Mouse (Mus musculus) ES-Bruce4 (cell line): Measurements from ENCODE around the gene Clec16a. TPM values are rescaled to one million over a fixed set of nuclear protein-coding genes. Genes with fewer than 3 reads are reported as not detected.

Experiments
- H3K27ac ChIP-seq: 2 replicates; pipeline ENCODE4 v1.5.1; 2012; ENCODE audit warnings: low read length, inconsistent platforms; ENCODE audit not compliant: insufficient read depth
- H3K27me3 ChIP-seq: 2 replicates; pipeline ENCODE4 v1.6.1; 2012; ENCODE audit warnings: mild to moderate bottlenecking, low read length, inconsistent platforms; ENCODE audit not compliant: control insufficient read depth, poor library complexity, insufficient read depth, severe bottlenecking
- H3K36me3 ChIP-seq: 2 replicates; pipeline ENCODE4 v1.6.1; 2012; ENCODE audit warnings: inconsistent platforms, mild to moderate bottlenecking, low read length, moderate library complexity; ENCODE audit not compliant: control insufficient read depth, poor library complexity, insufficient read depth, severe bottlenecking
- H3K4me1 ChIP-seq: one replicate; pipeline ENCODE4 v1.8.1; 2011; ENCODE audit warnings: low read length; ENCODE audit not compliant: control insufficient read depth, insufficient read depth
- H3K4me3 ChIP-seq: 2 replicates; pipeline ENCODE4 v1.5.1; 2011; ENCODE audit warnings: low read depth, mild to moderate bottlenecking, low read length
- H3K9ac ChIP-seq: 2 replicates; pipeline ENCODE4 v1.6.1; 2012; ENCODE audit warnings: low read depth, mild to moderate bottlenecking, inconsistent platforms; ENCODE audit not compliant: poor library complexity, severe bottlenecking
- H3K9me3 ChIP-seq: replicated peaks from 2 replicates; pipeline ENCODE4 v1.6.1; 2012; ENCODE audit warnings: mild to moderate bottlenecking, low read length, inconsistent platforms; ENCODE audit not compliant: control insufficient read depth, poor library complexity, insufficient read depth, severe bottlenecking
- CTCF ChIP-seq: IDR thresholded peaks from one replicate; pipeline ENCODE4 v1.8.1; 2011; ENCODE audit warnings: low read depth, low read length
- EP300 ChIP-seq: IDR thresholded peaks from 2 replicates; pipeline ENCODE4 v1.6.1; 2011; ENCODE audit warnings: low read depth, low read length; ENCODE audit not compliant: insufficient read depth
- POLR2A ChIP-seq: IDR thresholded peaks from one replicate; pipeline ENCODE4 v1.8.1; 2011; ENCODE audit warnings: low read length; ENCODE audit not compliant: insufficient read depth
- polyA plus RNA-seq: library from polyadenylated mRNA; stranded (reverse); fragments of >200 nt; gene quantifications from 2 replicates; pipeline ENCODE4 v1.2.4, GENCODE M21; 2011; ENCODE audit warnings: low read depth; ENCODE audit not compliant: missing spikeins, insufficient read depth, insufficient read length

Clec16a gene
- polyA plus RNA-seq, 1 experiment, result 9.5 TPM

DNA sequence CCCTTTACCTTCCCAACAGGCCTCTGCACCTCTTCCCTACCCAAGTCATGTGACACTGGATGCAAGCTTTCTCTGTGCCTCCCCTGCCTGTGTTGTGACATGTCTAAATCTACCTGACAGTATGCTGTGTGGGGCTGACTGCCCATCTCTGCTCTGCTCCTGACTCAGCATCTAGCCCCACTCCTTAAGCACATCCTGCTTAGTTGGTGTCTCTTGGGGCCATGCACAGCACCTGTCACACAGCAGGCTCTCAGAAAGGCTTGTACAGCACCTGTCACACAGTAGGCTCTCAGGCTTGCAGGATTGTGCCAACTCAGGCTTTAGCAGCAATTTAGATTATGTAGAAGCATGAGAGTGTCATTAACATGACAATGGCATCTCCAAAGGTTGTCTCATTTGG is 106.7 kb downstream of the Clec16a start:
- H3K27me3 ChIP-seq, result no peaks in the 10 kb centered on the region
- TF ChIP-seq CTCF (no peak), EP300 (no peak), POLR2A (no peak)
- H3K27ac ChIP-seq, result no peak overlapping the region
- H3K4me3 ChIP-seq, result no peak overlapping the region
- no peaks in the 10 kb centered on the region for H3K9me3 ChIP-seq
- no peaks in the 10 kb centered on the region for H3K36me3 ChIP-seq
- H3K9ac ChIP-seq, result no peak overlapping the region
- no peaks in the 10 kb centered on the region for H3K4me1 ChIP-seq

DNA sequence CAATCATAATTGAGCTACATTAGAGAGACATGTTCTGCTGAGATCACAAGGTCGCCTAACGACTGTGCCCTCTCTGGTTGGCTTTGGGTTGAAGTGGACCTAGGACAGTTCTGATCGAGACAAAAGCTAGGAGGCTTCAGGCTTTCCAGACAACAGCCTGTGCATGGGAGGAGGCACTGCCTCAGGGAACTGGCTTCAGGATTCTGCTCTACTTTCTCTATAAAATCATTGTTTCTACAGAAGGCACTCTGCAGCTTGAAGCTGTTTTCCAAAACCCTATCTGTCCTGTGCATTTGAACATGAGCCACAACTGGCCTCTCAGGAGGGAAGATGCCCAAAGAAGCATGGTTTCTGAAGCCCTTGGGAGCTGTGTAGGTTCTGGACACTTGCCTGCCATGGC is 107.8 kb downstream of the Clec16a start:
- Histone ChIP-seq H3K27ac (no peak overlapping the region), H3K27me3 (no peaks in the 10 kb centered on the region), H3K9ac (no peak overlapping the region), H3K4me3 (no peak overlapping the region), H3K9me3 (no peaks in the 10 kb centered on the region), H3K36me3 (no peaks in the 10 kb centered on the region), H3K4me1 (no peaks in the 10 kb centered on the region)
- TF ChIP-seq EP300 (no peak), POLR2A (no peak), CTCF (no peak)

DNA sequence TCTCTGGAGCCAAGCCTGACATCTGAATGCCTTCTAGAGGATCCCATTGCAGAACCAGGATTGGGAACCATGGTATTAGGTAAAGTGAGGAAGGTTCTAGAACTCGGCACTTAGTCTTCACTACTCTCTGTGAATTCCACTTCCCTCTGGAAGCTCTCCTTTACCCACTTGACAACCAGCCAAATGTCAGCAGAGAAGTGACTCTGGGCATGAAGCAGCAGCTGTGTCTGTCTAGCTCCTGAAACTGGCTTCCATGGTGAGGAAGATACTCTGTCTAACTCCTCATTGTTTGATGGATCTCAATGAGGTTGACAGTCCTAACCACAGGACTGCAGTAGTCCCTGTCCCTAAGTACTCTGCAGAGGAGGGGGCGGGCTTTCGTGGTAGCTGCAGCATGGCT is 110.1 kb downstream of the Clec16a start:
- no peaks in the 10 kb centered on the region for H3K9me3 ChIP-seq
- H3K4me1 ChIP-seq, result no peaks in the 10 kb centered on the region
- H3K27ac ChIP-seq, result no peak overlapping the region
- no peak overlapping the region for H3K9ac ChIP-seq
- H3K4me3 ChIP-seq, result no peak overlapping the region
- H3K27me3 ChIP-seq, result no peaks in the 10 kb centered on the region
- no peaks in the 10 kb centered on the region for H3K36me3 ChIP-seq
- TF ChIP-seq CTCF, result no peak
- no peak for TF ChIP-seq EP300
- no peak for TF ChIP-seq POLR2A

DNA sequence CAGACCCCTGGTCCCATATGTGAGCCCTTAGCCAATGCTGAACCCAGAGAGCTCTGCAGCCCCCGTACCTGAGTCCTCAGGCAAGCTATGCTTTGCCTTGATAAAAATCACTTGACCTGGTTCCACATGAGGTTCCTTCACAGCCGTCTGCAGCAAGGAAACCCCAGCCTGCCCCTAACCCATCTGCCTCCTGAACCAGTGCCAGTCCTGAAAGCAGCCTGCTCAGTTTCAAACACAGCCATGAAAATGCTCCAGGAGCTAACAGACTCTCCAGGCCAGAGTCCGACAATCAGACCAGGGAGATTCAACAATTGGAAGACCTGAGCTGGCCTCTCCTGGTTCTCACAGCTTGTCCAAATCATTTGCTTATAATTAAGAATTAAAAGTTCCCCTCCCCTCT is 110.8 kb downstream of the Clec16a start:
- no peaks in the 10 kb centered on the region for H3K27me3 ChIP-seq

DNA sequence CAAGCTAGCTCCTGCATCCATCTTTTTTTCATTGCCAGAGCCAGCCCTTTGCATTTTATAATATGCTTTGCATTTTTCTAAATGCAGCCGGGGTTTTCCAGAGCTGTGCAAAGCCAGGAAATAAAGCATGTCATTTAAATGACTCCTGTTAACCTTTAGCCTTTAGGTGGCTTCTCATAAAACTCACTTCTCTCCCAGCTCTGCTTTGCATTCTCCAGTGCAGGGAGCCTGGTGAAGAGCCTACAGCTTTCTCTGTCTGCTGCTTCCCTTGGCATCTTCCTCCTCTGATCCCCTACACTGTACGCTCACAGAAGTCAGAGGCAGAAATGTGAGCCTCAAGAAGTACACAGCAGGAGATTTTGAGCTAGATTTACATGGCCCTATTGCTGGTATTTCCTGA is 111.3 kb downstream of the Clec16a start:
- no peak for TF ChIP-seq POLR2A
- TF ChIP-seq CTCF, result no peak
- TF ChIP-seq EP300, result no peak
- Histone ChIP-seq H3K27me3 (no peaks in the 10 kb centered on the region), H3K36me3 (no peaks in the 10 kb centered on the region), H3K27ac (no peak overlapping the region), H3K4me1 (no peaks in the 10 kb centered on the region), H3K9ac (no peak overlapping the region), H3K9me3 (no peaks in the 10 kb centered on the region), H3K4me3 (no peak overlapping the region)

More for the DNA sequence above, 110.8 kb downstream of the Clec16a start:
- Histone ChIP-seq H3K4me3 (no peak overlapping the region), H3K27ac (no peak overlapping the region), H3K4me1 (no peaks in the 10 kb centered on the region), H3K9ac (no peak overlapping the region), H3K36me3 (no peaks in the 10 kb centered on the region), H3K9me3 (no peaks in the 10 kb centered on the region)
- TF ChIP-seq CTCF, result no peak
- no peak for TF ChIP-seq EP300

DNA sequence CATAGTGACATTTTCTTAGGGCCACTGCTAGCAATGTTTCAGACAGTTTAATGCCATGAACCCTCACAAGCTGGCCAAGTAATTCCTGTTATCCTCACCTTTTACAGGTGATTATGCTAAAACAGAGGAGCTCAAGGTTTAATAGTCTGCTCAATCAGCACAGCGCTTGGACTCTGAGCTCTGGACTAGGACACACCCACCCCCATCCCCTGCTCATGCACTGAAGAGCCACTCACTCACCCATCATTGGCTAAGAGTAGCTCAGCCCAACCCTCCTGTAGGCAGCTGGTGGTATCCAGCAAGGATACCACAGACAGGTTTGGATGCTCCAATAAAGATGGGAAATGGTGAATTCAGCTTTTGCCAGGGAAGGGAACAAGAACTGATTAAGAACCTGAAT is 111.8 kb downstream of the Clec16a start:
- no peaks in the 10 kb centered on the region for H3K4me1 ChIP-seq
- TF ChIP-seq CTCF (no peak), EP300 (no peak), POLR2A (no peak)
- no peak overlapping the region for H3K27ac ChIP-seq
- no peak overlapping the region for H3K4me3 ChIP-seq
- no peak overlapping the region for H3K9ac ChIP-seq
- no peaks in the 10 kb centered on the region for H3K9me3 ChIP-seq
- H3K27me3 ChIP-seq, result no peaks in the 10 kb centered on the region
- H3K36me3 ChIP-seq, result no peaks in the 10 kb centered on the region
